Mouse (Mus musculus): ENCODE results near the gene 0610030E20Rik. TPM values are rescaled to one million over a fixed set of nuclear protein-coding genes. Genes with fewer than 3 reads are reported as not detected.
A peak's percentile ranks its signal among the peaks of the same experiment; 100 is the strongest.

0610030E20Rik gene
- polyA plus RNA-seq, 1 experiment from 2014 or later = 19.7 TPM

DNA sequence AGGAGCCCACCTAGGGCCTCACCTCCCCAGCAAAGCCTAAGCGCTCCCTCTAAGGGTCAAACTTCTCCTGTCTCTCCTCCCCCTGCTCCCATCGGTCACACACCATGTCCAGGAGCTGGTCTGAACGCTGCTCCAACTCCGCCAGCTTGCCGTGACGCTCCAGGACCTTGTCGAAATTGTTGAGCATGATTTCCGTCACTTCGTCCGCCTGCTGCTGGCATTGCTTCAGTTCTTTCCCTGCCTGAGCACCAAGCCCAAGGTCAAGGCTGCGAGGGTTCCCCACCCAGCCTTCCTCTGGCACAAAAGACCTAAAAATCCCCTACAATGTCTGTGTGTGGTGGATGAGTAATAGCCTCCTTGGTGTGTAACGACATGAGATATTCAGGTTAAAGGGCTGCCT, 23.0 kb downstream of the 0610030E20Rik start:
- Histone ChIP-seq H3K79me2 (ENCODE audit: inconsistent target) (no peaks in the 10 kb centered on the region), H3K4me3 (ENCODE audit: inconsistent target) (no peak overlapping the region), H3K36me3 (ENCODE audit: inconsistent target) (no peaks in the 10 kb centered on the region), H3K27ac (no peak overlapping the region)
- WGBS (ENCODE audit: missing documents) = 93% methylated on average over 12 of the region's 12 CpGs

DNA sequence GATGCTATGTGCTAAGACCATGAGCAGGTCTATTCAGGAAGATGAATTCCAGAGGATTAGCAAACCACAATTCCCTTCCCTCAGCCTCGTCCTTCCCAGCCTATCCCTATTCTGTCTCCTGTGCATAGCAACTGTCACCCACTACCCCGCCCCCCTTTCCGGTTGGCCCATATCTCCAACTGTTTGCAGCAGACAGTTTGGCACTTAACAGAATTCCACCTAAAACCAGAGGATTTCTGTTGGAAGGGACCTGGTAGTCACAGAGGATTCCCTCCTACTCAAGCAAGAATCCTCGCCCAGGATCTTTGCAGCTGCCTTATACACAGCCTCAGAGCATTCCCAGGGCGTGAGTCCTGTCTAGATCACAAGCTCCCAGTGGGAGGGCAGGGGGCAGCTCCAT, 24.0 kb downstream of the 0610030E20Rik start:
- no peaks in the 10 kb centered on the region for H3K36me3 ChIP-seq (ENCODE audit: inconsistent target)
- no peak overlapping the region for H3K4me3 ChIP-seq (ENCODE audit: inconsistent target)
- no peaks in the 10 kb centered on the region for H3K79me2 ChIP-seq (ENCODE audit: inconsistent target)
- WGBS (ENCODE audit: missing documents) = 86% methylated on average over 4 of the region's 5 CpGs
- H3K27ac ChIP-seq = no peak overlapping the region

DNA sequence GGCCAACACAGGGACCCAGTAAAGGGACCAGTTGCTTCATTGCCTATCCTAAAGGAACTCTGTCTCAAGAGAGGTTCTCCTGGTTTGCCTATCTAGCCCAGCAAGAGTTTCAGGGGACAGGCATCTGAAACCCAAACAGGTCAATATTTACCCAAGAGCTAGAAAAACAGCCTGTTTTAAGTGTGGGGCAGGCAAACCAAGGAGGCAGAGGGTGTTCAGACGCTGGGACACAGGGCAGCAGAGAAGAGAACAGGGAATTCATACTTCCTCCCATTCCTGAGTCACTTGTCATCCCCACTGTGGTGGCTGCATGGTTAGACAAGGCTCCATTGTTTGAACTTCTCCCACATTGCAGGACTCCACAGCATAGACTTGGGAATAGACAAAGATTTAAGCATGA, 24.5 kb downstream of the 0610030E20Rik start:
- H3K4me3 ChIP-seq (ENCODE audit: inconsistent target) = no peak overlapping the region
- H3K27ac ChIP-seq = no peak overlapping the region
- H3K36me3 ChIP-seq (ENCODE audit: inconsistent target) = no peaks in the 10 kb centered on the region
- no peaks in the 10 kb centered on the region for H3K79me2 ChIP-seq (ENCODE audit: inconsistent target)
- 44% methylated on average over 1 of the region's 1 CpGs for WGBS (ENCODE audit: missing documents)

- H3K36me3 ChIP-seq (ENCODE audit: inconsistent target) = no peaks in the 10 kb centered on the region
- H3K27ac ChIP-seq = no peak overlapping the region
- no peaks in the 10 kb centered on the region for H3K79me2 ChIP-seq (ENCODE audit: inconsistent target)
- WGBS (ENCODE audit: missing documents) = 95% methylated on average over 4 of the region's 4 CpGs
- H3K4me3 ChIP-seq (ENCODE audit: inconsistent target) = no peak overlapping the region
Observed at GRCm38 (mm10) chr6:72373184-72373583, 26.1 kb downstream of the 0610030E20Rik start.

DNA sequence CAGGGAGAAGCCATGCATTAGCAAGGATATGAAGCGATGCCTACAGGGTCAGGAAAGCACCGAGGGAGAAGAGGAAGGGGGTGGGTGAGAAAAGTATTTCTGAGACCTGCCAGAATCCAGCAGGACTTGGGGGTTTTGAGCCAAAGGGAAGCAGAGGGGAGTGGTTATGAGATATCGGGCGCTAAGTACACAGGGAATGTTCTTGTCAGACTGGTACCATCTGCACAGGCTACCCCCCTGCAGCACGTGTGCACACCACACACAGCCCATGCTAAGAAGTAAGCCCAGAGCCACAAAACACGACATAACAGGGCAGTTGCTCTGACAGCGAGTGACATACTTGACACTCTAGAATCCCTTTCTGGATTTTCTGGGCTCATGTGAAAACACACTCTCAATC, 27.1 kb downstream of the 0610030E20Rik start:
- H3K27ac ChIP-seq = no peak overlapping the region
- no peak overlapping the region for H3K4me3 ChIP-seq (ENCODE audit: inconsistent target)
- H3K36me3 ChIP-seq (ENCODE audit: inconsistent target) = no peaks in the 10 kb centered on the region
- 85% methylated on average over 7 of the region's 7 CpGs for WGBS (ENCODE audit: missing documents)
- H3K79me2 ChIP-seq (ENCODE audit: inconsistent target) = no peaks in the 10 kb centered on the region

GRCm38 (mm10) chr6:72374820-72375563, 27.9 kb downstream of the 0610030E20Rik start:
- Histone ChIP-seq H3K27ac (no peak overlapping the region), H3K79me2 (ENCODE audit: inconsistent target) (no peaks in the 10 kb centered on the region), H3K36me3 (ENCODE audit: inconsistent target) (no peaks in the 10 kb centered on the region), H3K4me3 (ENCODE audit: inconsistent target) (no peak overlapping the region)
- WGBS (ENCODE audit: missing documents) = 15% methylated on average over 15 of the region's 15 CpGs

DNA sequence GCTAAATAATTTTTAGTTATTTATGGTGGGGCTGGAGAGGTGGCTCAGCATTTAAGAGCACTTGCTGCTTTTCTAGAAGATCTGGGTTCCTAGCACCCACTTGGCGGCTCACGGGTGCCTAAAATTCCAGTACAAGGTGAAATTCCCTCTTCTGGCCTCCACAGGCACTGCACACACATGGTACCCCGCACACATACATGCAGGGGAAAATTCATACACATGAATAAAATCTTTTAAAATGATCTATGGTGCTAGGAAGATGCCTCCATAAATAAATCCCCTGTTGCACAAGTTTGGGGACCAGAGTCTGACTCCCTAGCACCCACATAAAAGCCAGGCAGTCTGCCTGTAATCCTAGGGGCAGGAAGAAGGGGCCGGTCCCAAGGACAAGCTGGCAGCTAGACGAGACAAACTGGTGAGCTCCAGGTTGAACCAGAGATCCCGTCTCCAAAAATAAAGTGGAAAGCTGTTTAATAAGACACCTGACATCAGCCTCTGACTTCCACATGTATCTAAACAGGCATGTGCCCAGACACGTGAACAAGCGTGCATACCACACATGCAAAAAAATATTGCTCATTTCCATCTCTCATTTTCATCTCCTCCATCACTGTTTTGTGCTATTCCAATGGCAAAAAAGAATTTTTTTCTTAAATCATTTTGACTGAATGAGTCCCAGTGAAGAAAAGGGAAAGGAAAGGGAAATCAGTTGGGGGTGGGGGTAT, 31.6 kb downstream of the 0610030E20Rik start:
- WGBS (ENCODE audit: missing documents) = 89% methylated on average over 8 of the region's 8 CpGs

GRCm38 (mm10) chr6:72379377-72380130, 32.4 kb downstream of the 0610030E20Rik start:
- H3K4me3 ChIP-seq (ENCODE audit: inconsistent target) = peak overlapping the region; percentile 39
- no peaks in the 10 kb centered on the region for H3K79me2 ChIP-seq (ENCODE audit: inconsistent target)
- no peak overlapping the region for H3K27ac ChIP-seq
- 0 out of 2 replicates have a peak, but pooled peaks cover 2% of the 10 kb centered on the region for H3K36me3 ChIP-seq (ENCODE audit: inconsistent target)
- 30% methylated on average over 7 of the region's 7 CpGs for WGBS (ENCODE audit: missing documents)

More for the DNA sequence above, 31.6 kb downstream of the 0610030E20Rik start:
- H3K27ac ChIP-seq = no peak overlapping the region
- H3K79me2 ChIP-seq (ENCODE audit: inconsistent target) = no peaks in the 10 kb centered on the region
- no peaks in the 10 kb centered on the region for H3K36me3 ChIP-seq (ENCODE audit: inconsistent target)
- H3K4me3 ChIP-seq (ENCODE audit: inconsistent target) = no peak overlapping the region

- Histone ChIP-seq H3K36me3 (ENCODE audit: inconsistent target) (peaks cover 9% of the 10 kb centered on the region), H3K79me2 (ENCODE audit: inconsistent target) (no peaks in the 10 kb centered on the region), H3K4me3 (ENCODE audit: inconsistent target) (peak within 1 kb of the TSS; percentile 39), H3K27ac (no peak within 1 kb of the TSS)
- 3% methylated on average over 35 of the region's 49 CpGs for WGBS (ENCODE audit: missing documents)
Observed at GRCm38 (mm10) chr6:72380131-72380770, 33.1 kb downstream of the 0610030E20Rik start, which contains the start of gene Vamp5. Gene Vamp5, minus strand, starts transcription at chr6:72380468.

GRCm38 (mm10) chr6:72382494-72382893, 35.4 kb downstream of the 0610030E20Rik start:
- Histone ChIP-seq H3K27ac (0 out of 2 replicates have a peak overlapping the region, but pooled peaks have one; percentile 5), H3K36me3 (ENCODE audit: inconsistent target) (peaks cover 28% of the 10 kb centered on the region)
- 77% methylated on average over 4 of the region's 6 CpGs for WGBS (ENCODE audit: missing documents)

GRCm38 (mm10) chr6:72383142-72383820, 36.2 kb downstream of the 0610030E20Rik start:
- no peak overlapping the region for H3K27ac ChIP-seq
- no peak overlapping the region for H3K4me3 ChIP-seq (ENCODE audit: inconsistent target)
- 82% methylated on average over 4 of the region's 6 CpGs for WGBS (ENCODE audit: missing documents)

More at GRCm38 (mm10) chr6:72382494-72382893, 35.4 kb downstream of the 0610030E20Rik start:
- Histone ChIP-seq H3K4me3 (ENCODE audit: inconsistent target) (no peak overlapping the region), H3K79me2 (ENCODE audit: inconsistent target) (peaks cover 2% of the 10 kb centered on the region; the same call in 1 of the 2 replicates)

GRCm38 (mm10) chr6:72383952-72384351, 36.8 kb downstream of the 0610030E20Rik start:
- Histone ChIP-seq H3K4me3 (ENCODE audit: inconsistent target) (no peak overlapping the region), H3K79me2 (ENCODE audit: inconsistent target) (peaks cover 17% of the 10 kb centered on the region), H3K36me3 (ENCODE audit: inconsistent target) (peaks cover 42% of the 10 kb centered on the region), H3K27ac (no peak overlapping the region)
- WGBS (ENCODE audit: missing documents) = 90% methylated on average over 7 of the region's 7 CpGs

More at GRCm38 (mm10) chr6:72383142-72383820, 36.2 kb downstream of the 0610030E20Rik start:
- Histone ChIP-seq H3K36me3 (ENCODE audit: inconsistent target) (peaks cover 35% of the 10 kb centered on the region), H3K79me2 (ENCODE audit: inconsistent target) (peaks cover 10% of the 10 kb centered on the region)

DNA sequence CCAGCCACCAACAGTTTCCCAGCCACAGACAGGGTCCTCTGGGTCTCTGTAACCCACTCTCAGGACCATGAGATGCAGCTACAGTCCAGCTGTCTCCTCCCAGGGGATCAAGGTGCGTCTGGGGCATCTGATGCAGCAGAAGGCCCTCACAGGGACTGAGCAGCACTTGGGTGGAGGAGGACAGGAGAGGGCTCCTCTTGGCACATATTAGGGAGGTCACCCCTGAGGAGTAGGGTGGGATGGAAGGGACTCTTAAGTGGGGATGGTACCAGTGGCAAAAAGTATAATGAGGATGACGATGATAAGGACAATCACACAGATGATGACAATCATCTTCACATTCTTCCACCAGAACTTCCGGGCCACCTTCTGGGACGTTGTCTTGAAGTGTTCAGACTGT, 38.1 kb downstream of the 0610030E20Rik start:
- H3K79me2 ChIP-seq (ENCODE audit: inconsistent target) = peaks cover 30% of the 10 kb centered on the region
- no peak overlapping the region for H3K27ac ChIP-seq
- WGBS (ENCODE audit: missing documents) = 100% methylated on average over 4 of the region's 4 CpGs
- peaks cover 42% of the 10 kb centered on the region for H3K36me3 ChIP-seq (ENCODE audit: inconsistent target)
- no peak overlapping the region for H3K4me3 ChIP-seq (ENCODE audit: inconsistent target)

Data from macrophage (primary cell).